Mouse (Mus musculus) right cerebral cortex, adult 2 months (tissue): Measurements from ENCODE around the gene Rnf7.

ENCODE experiments used
- DNase-seq, 2 experiments: peaks; one replicate each; pipeline ENCODE4 v3.0.0; 2021 to 2022; ENCODE audit warnings: low spot score in 2 of 2

The Rnf7 gene

GRCm38 (mm10) chr9:96470266-96470974 lies 8.1 kb downstream of the Rnf7 start:
- DNase-seq: no peak

- DNase-seq: no peak
Measured at GRCm38 (mm10) chr9:96469556-96470265, 8.8 kb downstream of the Rnf7 start.

- no peak for DNase-seq
Measured at GRCm38 (mm10) chr9:96463708-96464107, 14.8 kb downstream of the Rnf7 start.

- no peak for DNase-seq
Measured at GRCm38 (mm10) chr9:96461607-96462006, 16.9 kb downstream of the Rnf7 start.

GRCm38 (mm10) chr9:96460117-96460865 lies 18.2 kb downstream of the Rnf7 start:
- no peak for DNase-seq

- DNase-seq: no peak
Measured at GRCm38 (mm10) chr9:96455618-96456017, 22.9 kb downstream of the Rnf7 start.

- no peak for DNase-seq
Measured at GRCm38 (mm10) chr9:96452956-96453355, 25.5 kb downstream of the Rnf7 start.

- no peak for DNase-seq
Measured at GRCm38 (mm10) chr9:96450900-96451720, 27.4 kb downstream of the Rnf7 start.

- no peak for DNase-seq
Measured at GRCm38 (mm10) chr9:96449514-96449913, 29.0 kb downstream of the Rnf7 start.

- no peak for DNase-seq
Measured at GRCm38 (mm10) chr9:96445351-96445750, 33.1 kb downstream of the Rnf7 start.

GRCm38 (mm10) chr9:96442081-96442480 lies 36.4 kb downstream of the Rnf7 start:
- DNase-seq: no peak

- peak in 1 of 2 experiments; percentile 22 for DNase-seq
Measured at GRCm38 (mm10) chr9:96438334-96438871, 40.1 kb downstream of the Rnf7 start.

- DNase-seq: peak; percentile 12 to 20
Measured at GRCm38 (mm10) chr9:96437805-96438333, 40.6 kb downstream of the Rnf7 start.

- no peak for DNase-seq
Measured at GRCm38 (mm10) chr9:96436901-96437804, 41.3 kb downstream of the Rnf7 start.

- DNase-seq: no peak
Measured at GRCm38 (mm10) chr9:96432575-96432974, 45.9 kb downstream of the Rnf7 start.

- no peak for DNase-seq
Measured at GRCm38 (mm10) chr9:96431081-96431480, 47.4 kb downstream of the Rnf7 start.

- peak; percentile 37 to 45 for DNase-seq
Measured at GRCm38 (mm10) chr9:96428336-96429046, 50.0 kb downstream of the Rnf7 start.

GRCm38 (mm10) chr9:96424027-96424426 lies 54.4 kb downstream of the Rnf7 start:
- DNase-seq: no peak
